Mouse (Mus musculus): Measurements from ENCODE around the gene Gcsh. TPM values are rescaled to one million over a fixed set of nuclear protein-coding genes. Genes with fewer than 3 reads are reported as not detected.

Gcsh gene
- polyA plus RNA-seq, 1 experiment from 2014 or later = 183 TPM

- Histone ChIP-seq H3K9me3 (no peaks in the 10 kb centered on the region), H3K27ac (replicated peaks) (no peak overlapping the region), H3K36me3 (replicated peaks) (peaks cover 66% of the 10 kb centered on the region), H3K4me3 (no peak overlapping the region), H3K27me3 (replicated peaks; ENCODE audit: low read depth, poor library complexity, severe bottlenecking) (no peaks in the 10 kb centered on the region), H3K4me1 (no peaks in the 10 kb centered on the region)
- DNase-seq (ENCODE audit: low spot score) = no peak
- 94% methylated on average over 9 of the region's 9 CpGs for WGBS
These were observed 38.9 kb downstream of the Gcsh start for GRCm38 (mm10) chr8:116954415-116954814.

GRCm38 (mm10) chr8:116952428-116952827, 40.9 kb downstream of the Gcsh start:
- Histone ChIP-seq H3K36me3 (replicated peaks) (peaks cover 56% of the 10 kb centered on the region), H3K4me3 (no peak overlapping the region), H3K4me1 (no peaks in the 10 kb centered on the region), H3K9me3 (no peaks in the 10 kb centered on the region), H3K27ac (replicated peaks) (no peak overlapping the region), H3K27me3 (replicated peaks; ENCODE audit: low read depth, poor library complexity, severe bottlenecking) (no peaks in the 10 kb centered on the region)
- WGBS = 91% methylated on average over 8 of the region's 8 CpGs
- DNase-seq (ENCODE audit: low spot score) = no peak

- Histone ChIP-seq H3K9me3 (no peaks in the 10 kb centered on the region), H3K27ac (replicated peaks) (no peak overlapping the region), H3K4me1 (no peaks in the 10 kb centered on the region), H3K27me3 (replicated peaks; ENCODE audit: low read depth, poor library complexity, severe bottlenecking) (no peaks in the 10 kb centered on the region), H3K36me3 (replicated peaks) (peaks cover 50% of the 10 kb centered on the region), H3K4me3 (no peak overlapping the region)
- WGBS = 89% methylated on average over 2 of the region's 2 CpGs
- DNase-seq (ENCODE audit: low spot score) = no peak
These were observed 41.6 kb downstream of the Gcsh start for GRCm38 (mm10) chr8:116951778-116952177.

DNA sequence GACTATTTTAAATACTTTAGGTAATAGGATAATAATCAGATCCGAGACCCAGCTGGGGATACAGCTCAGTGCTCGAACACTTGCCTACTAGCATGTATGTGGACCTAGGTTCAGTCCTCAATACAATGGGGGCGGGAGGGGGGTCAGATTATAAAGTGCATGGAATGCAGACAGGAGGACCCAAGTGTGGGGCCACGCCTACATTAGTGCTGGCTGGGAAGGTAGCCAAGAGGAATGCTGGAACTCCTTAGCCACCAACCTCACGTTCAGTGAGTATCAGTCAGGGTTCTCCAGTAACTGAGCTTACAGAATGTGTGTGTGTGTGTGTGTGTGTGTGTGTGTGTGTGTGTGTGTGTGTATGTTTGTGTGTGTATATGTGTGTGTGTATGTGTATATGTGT, 42.0 kb downstream of the Gcsh start:
- Histone ChIP-seq H3K4me1 (peaks cover 2% of the 10 kb centered on the region; the same call in 1 of the 2 replicates), H3K4me3 (no peak overlapping the region), H3K36me3 (replicated peaks) (peaks cover 46% of the 10 kb centered on the region), H3K27ac (replicated peaks) (no peak overlapping the region), H3K9me3 (no peaks in the 10 kb centered on the region), H3K27me3 (replicated peaks; ENCODE audit: low read depth, poor library complexity, severe bottlenecking) (no peaks in the 10 kb centered on the region)
- DNase-seq (ENCODE audit: low spot score) = no peak
- 82% methylated on average over 5 of the region's 5 CpGs for WGBS

GRCm38 (mm10) chr8:116947589-116947988, 45.7 kb downstream of the Gcsh start:
- H3K27me3 ChIP-seq (replicated peaks; ENCODE audit: low read depth, poor library complexity, severe bottlenecking) = no peaks in the 10 kb centered on the region
- no peak overlapping the region for H3K27ac ChIP-seq (replicated peaks)
- H3K4me3 ChIP-seq = no peak overlapping the region
- peaks cover 26% of the 10 kb centered on the region for H3K4me1 ChIP-seq
- no peaks in the 10 kb centered on the region for H3K9me3 ChIP-seq
- peaks cover 20% of the 10 kb centered on the region for H3K36me3 ChIP-seq (replicated peaks)
- DNase-seq (ENCODE audit: low spot score) = no peak
- WGBS = 87% methylated on average over 7 of the region's 7 CpGs

DNA sequence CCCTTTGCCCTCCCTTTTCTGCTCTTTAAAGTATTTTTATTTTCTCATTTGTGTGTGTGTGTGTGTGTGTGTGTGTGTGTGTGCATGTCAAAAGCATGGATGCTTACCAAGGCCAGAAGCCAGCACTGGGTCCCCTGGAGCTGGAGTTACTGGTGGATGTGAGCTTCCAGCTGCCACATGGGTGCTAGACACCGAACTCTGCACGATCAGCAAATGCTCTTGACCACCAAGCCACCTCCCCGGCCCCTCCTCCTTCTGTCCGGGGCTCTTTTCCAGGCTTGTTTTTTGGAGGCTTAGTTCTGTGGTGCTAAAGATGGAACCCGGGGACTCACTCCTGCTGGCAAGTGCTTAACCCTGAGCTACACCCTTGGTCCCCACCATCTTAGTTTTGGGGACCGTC, 46.5 kb downstream of the Gcsh start:
- Histone ChIP-seq H3K9me3 (no peaks in the 10 kb centered on the region), H3K27ac (replicated peaks) (no peak overlapping the region), H3K27me3 (replicated peaks; ENCODE audit: low read depth, poor library complexity, severe bottlenecking) (no peaks in the 10 kb centered on the region), H3K36me3 (replicated peaks) (peaks cover 20% of the 10 kb centered on the region), H3K4me1 (peaks cover 26% of the 10 kb centered on the region), H3K4me3 (no peak overlapping the region)
- DNase-seq (ENCODE audit: low spot score) = no peak
- 90% methylated on average over 6 of the region's 6 CpGs for WGBS

- H3K27ac ChIP-seq (replicated peaks) = no peak overlapping the region
- no peak overlapping the region for H3K4me3 ChIP-seq
- peaks cover 20% of the 10 kb centered on the region for H3K36me3 ChIP-seq (replicated peaks)
- DNase-seq (ENCODE audit: low spot score) = no peak
- H3K9me3 ChIP-seq = no peaks in the 10 kb centered on the region
- H3K4me1 ChIP-seq = peaks cover 26% of the 10 kb centered on the region
- H3K27me3 ChIP-seq (replicated peaks; ENCODE audit: low read depth, poor library complexity, severe bottlenecking) = no peaks in the 10 kb centered on the region
- WGBS = 84% methylated on average over 21 of the region's 21 CpGs
These were observed 47.0 kb downstream of the Gcsh start for GRCm38 (mm10) chr8:116946268-116946838.

GRCm38 (mm10) chr8:116945169-116945910, 48.0 kb downstream of the Gcsh start:
- H3K4me1 ChIP-seq = peaks cover 26% of the 10 kb centered on the region
- H3K27me3 ChIP-seq (replicated peaks; ENCODE audit: low read depth, poor library complexity, severe bottlenecking) = no peaks in the 10 kb centered on the region
- no peak overlapping the region for H3K27ac ChIP-seq (replicated peaks)
- no peaks in the 10 kb centered on the region for H3K9me3 ChIP-seq
- peaks cover 29% of the 10 kb centered on the region for H3K36me3 ChIP-seq (replicated peaks)
- no peak overlapping the region for H3K4me3 ChIP-seq
- 86% methylated on average over 9 of the region's 9 CpGs for WGBS
- DNase-seq (ENCODE audit: low spot score) = no peak

GRCm38 (mm10) chr8:116944385-116944696, 49.0 kb downstream of the Gcsh start:
- H3K27ac ChIP-seq (replicated peaks) = no peak overlapping the region
- H3K27me3 ChIP-seq (replicated peaks; ENCODE audit: low read depth, poor library complexity, severe bottlenecking) = no peaks in the 10 kb centered on the region
- peak overlapping the region; percentile 97 for H3K4me3 ChIP-seq
- peaks cover 39% of the 10 kb centered on the region for H3K36me3 ChIP-seq (replicated peaks)
- 13% methylated on average over 4 of the region's 4 CpGs for WGBS
- DNase-seq (ENCODE audit: low spot score) = no peak
- no peaks in the 10 kb centered on the region for H3K9me3 ChIP-seq
- peaks cover 26% of the 10 kb centered on the region for H3K4me1 ChIP-seq

GRCm38 (mm10) chr8:116943555-116944384, 49.6 kb downstream of the Gcsh start:
- under 1% methylated on average over 62 of the region's 62 CpGs for WGBS
- Histone ChIP-seq H3K27ac (replicated peaks) (peak overlapping the region; percentile 88), H3K36me3 (replicated peaks) (peaks cover 45% of the 10 kb centered on the region), H3K4me1 (peaks cover 26% of the 10 kb centered on the region), H3K27me3 (replicated peaks; ENCODE audit: low read depth, poor library complexity, severe bottlenecking) (no peaks in the 10 kb centered on the region), H3K4me3 (peak overlapping the region; percentile 97), H3K9me3 (no peaks in the 10 kb centered on the region)
- peak; percentile 53 for DNase-seq (ENCODE audit: low spot score)

DNA sequence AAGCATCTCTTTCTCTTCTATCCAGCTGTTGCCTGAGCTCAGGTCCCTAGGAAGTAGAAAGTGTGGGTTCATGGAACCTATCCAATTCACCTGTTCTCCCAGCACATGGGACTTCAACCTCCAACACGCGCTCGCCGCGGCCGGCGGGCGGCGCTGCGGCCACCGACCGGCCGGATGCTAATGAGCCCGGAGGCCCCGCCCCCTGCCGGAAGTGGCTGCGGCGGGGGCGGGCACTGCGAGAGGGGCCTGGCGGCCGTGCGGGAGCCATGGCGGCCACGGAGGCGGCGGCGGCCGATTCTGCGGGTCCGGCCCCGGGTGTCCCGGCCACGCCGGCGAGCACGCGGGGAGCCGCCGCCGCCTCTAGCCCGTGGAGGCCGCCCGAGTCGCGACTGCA, 50.2 kb downstream of the Gcsh start, which contains the start of gene Atmin:
Gene Atmin (plus strand): TSS at position 233 of the 394 bp plus-strand sequence.
- H3K27me3 ChIP-seq (replicated peaks; ENCODE audit: low read depth, poor library complexity, severe bottlenecking) = no peaks in the 10 kb centered on the region
- H3K9me3 ChIP-seq = no peaks in the 10 kb centered on the region
- H3K4me3 ChIP-seq = peak within 1 kb of the TSS; percentile 97
- peak within 1 kb of the TSS; percentile 88 for H3K27ac ChIP-seq (replicated peaks)
- peaks cover 48% of the 10 kb centered on the region for H3K36me3 ChIP-seq (replicated peaks)
- WGBS = under 1% methylated on average over 45 of the region's 46 CpGs
- peak; percentile 92 for DNase-seq (ENCODE audit: low spot score)
- H3K4me1 ChIP-seq = peaks cover 26% of the 10 kb centered on the region

- peak overlapping the region; percentile 97; the same call in 1 of the 2 replicates for H3K4me3 ChIP-seq
These were observed 50.9 kb downstream of the Gcsh start for GRCm38 (mm10) chr8:116942284-116943058.

More at GRCm38 (mm10) chr8:116942284-116943058, 50.9 kb downstream of the Gcsh start:
- Histone ChIP-seq H3K4me1 (peaks cover 26% of the 10 kb centered on the region), H3K27me3 (replicated peaks; ENCODE audit: low read depth, poor library complexity, severe bottlenecking) (no peaks in the 10 kb centered on the region), H3K36me3 (replicated peaks) (peaks cover 48% of the 10 kb centered on the region), H3K27ac (replicated peaks) (no peak overlapping the region), H3K9me3 (no peaks in the 10 kb centered on the region)
- no peak for DNase-seq (ENCODE audit: low spot score)
- WGBS = 82% methylated on average over 12 of the region's 12 CpGs
